Mouse (Mus musculus): ENCODE results near the gene Spin2d. TPM values are rescaled to one million over a fixed set of nuclear protein-coding genes. Genes with fewer than 3 reads are reported as not detected.
"Not testable (repeated sequence)": the region's sequence is repeated elsewhere in the genome, so short reads cannot be mapped to it uniquely, and the experiment has no call there.

Spin2d gene
- total RNA-seq (2021) = not detected

DNA sequence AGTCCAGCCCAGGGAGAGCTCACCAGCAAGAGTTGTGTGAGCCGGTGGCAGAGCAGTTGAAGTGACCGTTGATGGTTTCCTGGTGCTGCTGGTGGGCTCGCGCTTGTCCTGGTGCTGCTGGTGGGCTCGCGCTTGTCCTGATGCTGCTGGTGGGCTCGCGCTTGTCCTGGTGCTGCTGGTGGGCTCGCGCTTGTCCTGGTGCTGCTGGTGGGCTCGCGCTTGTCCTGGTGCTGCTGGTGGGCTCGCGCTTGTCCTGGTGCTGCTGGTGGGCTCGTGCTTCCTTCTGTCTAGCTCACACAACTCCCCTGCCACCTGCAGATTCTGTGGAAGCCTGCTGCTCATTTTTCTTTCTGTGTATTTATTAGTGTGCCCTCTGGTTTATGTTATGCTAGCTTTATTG lies at the start of gene Spin2d:
Gene Spin2d, minus strand, starts transcription at position 101 of the 400 bp plus-strand sequence.
- intact Hi-C loops (cut with DNase I); DNase-seq (ENCODE audit: low spot score in 2 of 2): not testable (repeated sequence)

DNA sequence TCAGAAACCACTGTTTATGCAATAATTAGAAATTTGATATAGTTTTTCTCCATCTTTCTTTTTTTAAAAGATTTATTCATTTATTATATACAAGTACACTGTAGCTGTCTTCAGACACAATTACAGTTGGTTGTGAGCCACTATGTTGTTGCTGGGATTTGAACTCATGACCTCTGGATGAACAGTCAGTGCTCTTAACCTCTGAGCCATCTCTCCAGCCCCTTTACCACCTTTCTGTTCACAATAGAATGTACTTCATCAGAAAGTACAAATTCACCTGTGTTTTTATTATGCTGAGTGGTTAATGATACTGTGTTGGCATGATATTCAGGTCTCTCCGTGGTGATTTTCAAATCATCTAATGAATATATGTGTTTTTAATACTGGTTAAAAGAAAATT lies 48.6 kb upstream of the Spin2d start:
- no peak for DNase-seq (ENCODE audit: low spot score in 2 of 2)
- intact Hi-C loops (cut with DNase I) = loop anchor here (5.0 to 10.0 kb wide), 3 partner anchors 117 to 267 kb away; partner anchors contain the start of genes Pnma3 and Zfp275

DNA sequence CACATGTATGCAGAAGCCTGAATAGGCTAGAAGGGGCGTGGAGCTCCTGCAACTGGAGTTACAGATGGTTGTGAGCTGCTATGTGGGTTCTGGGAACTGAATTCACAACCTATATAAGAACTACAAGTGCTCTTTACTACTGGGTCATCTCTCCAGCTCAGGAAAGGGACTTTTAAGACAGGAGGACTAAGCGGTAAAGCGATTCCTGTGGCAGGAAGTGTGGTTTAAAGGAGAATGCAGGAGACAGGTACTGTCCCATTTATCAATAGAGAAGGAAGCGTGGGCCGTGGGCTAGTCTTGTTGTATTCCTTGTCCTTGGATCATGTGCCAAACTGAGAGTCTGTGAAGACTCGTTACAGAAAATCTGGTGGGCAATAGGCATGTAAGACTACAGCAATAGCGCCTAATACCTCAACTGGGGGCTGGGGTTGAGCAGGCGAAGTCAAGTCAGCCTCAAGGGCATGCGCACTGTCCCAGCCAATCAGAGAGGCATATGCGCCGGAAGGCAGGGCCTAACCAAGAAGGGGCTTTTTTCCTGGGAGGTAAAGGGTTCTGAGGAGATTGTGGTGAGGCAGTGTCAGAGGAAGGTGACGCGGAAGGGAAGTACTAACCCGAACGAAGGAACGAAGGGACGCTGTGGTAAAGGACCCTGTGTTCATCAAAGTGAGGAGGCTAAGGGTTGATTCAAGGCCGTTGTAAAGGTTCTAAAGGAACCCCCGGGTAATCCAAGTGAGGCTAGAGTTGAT lies 37.2 kb upstream of the Spin2d start, which contains the start of gene Xlr4b:
Gene Xlr4b, plus strand, starts transcription at position 515 of the 746 bp plus-strand sequence.
- intact Hi-C loops (cut with DNase I); DNase-seq (ENCODE audit: low spot score in 2 of 2): not testable (repeated sequence)

DNA sequence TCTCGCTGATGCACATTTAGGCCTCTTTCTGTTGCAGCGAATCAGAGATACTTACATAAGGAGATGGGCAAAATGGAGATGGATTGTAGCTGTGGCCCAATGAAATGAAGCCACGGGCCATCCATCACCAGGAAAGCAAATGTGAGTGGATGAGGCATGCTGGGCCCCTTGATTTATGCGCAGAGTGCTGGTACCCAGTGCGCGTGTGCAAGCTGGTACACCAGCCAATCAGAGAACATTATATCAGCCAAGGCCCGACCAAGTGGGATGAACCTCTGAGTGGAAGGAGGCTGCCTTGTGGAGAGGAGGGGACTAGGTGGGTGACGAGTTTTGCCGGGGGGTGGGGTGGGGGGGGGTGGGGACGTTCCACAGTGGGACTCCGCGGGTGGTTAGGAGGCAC lies 15.1 kb upstream of the Spin2d start, which contains the start of gene Xlr3b:
Gene Xlr3b, plus strand, starts transcription at position 274 of the 400 bp plus-strand sequence.
- DNase-seq (ENCODE audit: low spot score in 2 of 2) = peak in 1 of 2 experiments; percentile 66
- intact Hi-C loops (cut with DNase I) = not testable (repeated sequence)

DNA sequence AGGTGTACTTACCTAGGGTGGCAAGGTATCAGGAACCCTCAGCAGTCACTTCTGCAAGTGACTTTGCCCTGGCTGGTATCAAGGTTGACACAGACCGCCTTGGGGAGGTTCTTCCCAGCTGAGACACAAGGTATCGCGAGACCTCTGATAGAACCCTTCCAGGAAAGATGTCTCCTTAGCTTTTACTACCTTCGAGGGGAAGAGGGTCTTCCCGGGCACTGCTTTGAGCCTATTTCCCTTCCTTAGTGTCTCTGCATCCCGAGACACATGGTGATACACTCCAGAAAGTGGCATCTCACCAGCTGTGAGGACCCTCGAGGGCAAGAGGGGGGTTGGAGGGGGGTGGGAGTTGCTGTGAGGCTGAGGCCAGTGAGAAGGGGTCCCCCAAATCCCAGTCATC lies 27.4 kb downstream of the Spin2d start, which contains the start of gene DXBay18:
Gene DXBay18, minus strand, starts transcription at position 101 of the 400 bp plus-strand sequence.
- DNase-seq (ENCODE audit: low spot score in 2 of 2); intact Hi-C loops (cut with DNase I): not testable (repeated sequence)

DNA sequence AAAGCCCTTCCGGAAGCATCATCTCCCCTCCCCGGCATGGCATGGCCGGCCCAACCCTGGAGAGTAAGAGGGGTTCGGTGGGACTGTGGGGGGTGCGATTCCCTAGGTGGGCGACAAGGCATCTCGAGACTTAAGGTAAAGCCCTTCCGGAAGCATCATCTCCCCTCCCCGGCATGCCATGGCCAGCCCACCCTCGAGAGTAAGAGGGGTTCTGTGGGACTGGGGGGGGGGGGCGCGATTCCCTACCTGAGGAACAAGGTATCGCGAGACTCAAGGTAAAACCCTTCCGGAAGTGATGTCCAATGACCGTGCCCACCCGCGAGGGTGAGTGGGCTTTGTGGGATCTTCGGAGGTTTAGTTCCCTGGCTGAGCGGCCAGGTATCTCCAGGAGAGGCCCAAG lies 28.3 kb downstream of the Spin2d start, which contains the start of gene Xlr5b:
Gene Xlr5b, plus strand, starts transcription at position 301 of the 400 bp plus-strand sequence.
- intact Hi-C loops (cut with DNase I); DNase-seq (ENCODE audit: low spot score in 2 of 2): not testable (repeated sequence)

DNA sequence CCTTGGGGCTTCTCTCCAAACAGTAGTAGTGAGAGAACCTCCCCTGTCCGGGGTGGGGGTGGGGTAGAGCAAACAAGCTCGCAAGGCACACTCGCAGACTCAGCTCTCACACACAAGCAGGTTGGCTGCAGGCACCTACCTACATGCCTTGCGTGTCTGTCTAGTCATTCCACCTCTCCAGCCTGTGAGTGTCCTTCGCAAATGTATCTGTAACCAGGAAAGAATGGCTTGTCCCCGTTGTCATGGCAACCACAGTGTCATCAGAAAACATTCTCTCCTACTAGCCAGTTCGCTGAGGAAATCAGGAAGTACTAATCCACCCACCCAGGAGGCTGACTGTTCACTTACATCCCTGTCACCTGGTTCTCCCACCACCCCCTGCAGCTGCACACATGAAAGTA lies 33.6 kb downstream of the Spin2d start:
- intact Hi-C loops (cut with DNase I); DNase-seq (ENCODE audit: low spot score in 2 of 2): not testable (repeated sequence)

Other genes with a start within 250 kb of the Spin2d start
- gene Zfp185, start 189.7 kb downstream of the Spin2d start, total RNA-seq (2021) = under 1 TPM; 0.34 to 0.55 TPM
- gene Pnma5, start 139.9 kb downstream of the Spin2d start, total RNA-seq (2021) = under 1 TPM; 0.21 to 0.48 TPM
- 10 to 100 TPM; 12.2 to 14.8 TPM for gene Pnma3, start 112.2 kb downstream of the Spin2d start, total RNA-seq (2021)
- gene Xlr4a, start 94.5 kb downstream of the Spin2d start, total RNA-seq (2021) = 1 to 10 TPM in 1 of 2 experiments, under 1 TPM in 1; 0.96 to 1.6 TPM
- 1 to 10 TPM; 2.0 to 3.0 TPM for gene Xlr3a, start 79.9 kb downstream of the Spin2d start, total RNA-seq (2021)
- 1 to 10 TPM; 1.0 to 2.5 TPM for gene Gm14685, start 59.9 kb downstream of the Spin2d start, total RNA-seq (2021)
- not detected for gene Xlr5b, start 28.2 kb downstream of the Spin2d start, total RNA-seq (2021)
- gene DXBay18, start 27.5 kb downstream of the Spin2d start, total RNA-seq (2021) = under 1 TPM in 1 of 2 experiments, not detected in 1; 0.62 TPM
- gene Xlr3b, start 15.2 kb upstream of the Spin2d start, total RNA-seq (2021) = 1 to 10 TPM; 5.1 to 8.5 TPM
- gene Xlr4b, start 37.3 kb upstream of the Spin2d start, total RNA-seq (2021) = under 1 TPM; 0.53 to 0.55 TPM
- 10 to 100 TPM; 15.0 to 21.2 TPM for gene F8a, start 51.3 kb upstream of the Spin2d start, total RNA-seq (2021)
- not detected for gene Xlr4c, start 66.1 kb upstream of the Spin2d start, total RNA-seq (2021)
- gene Xlr3c, start 88.4 kb upstream of the Spin2d start, total RNA-seq (2021) = not detected
- gene Xlr5a, start 116.0 kb upstream of the Spin2d start, total RNA-seq (2021) = not detected
- not detected for gene Xlr5c, start 116.0 kb upstream of the Spin2d start, total RNA-seq (2021)
- gene Gm45015, start 159.9 kb upstream of the Spin2d start, total RNA-seq (2021) = not detected
- 10 to 100 TPM; 16.6 to 19.0 TPM for gene Zfp275, start 165.6 kb upstream of the Spin2d start, total RNA-seq (2021)
- under 1 TPM in 1 of 2 experiments, not detected in 1; 0.23 TPM for gene Gm18336, start 221.7 kb upstream of the Spin2d start, total RNA-seq (2021)
- 1 to 10 TPM; 1.4 to 2.3 TPM for gene Zfp92, start 234.1 kb upstream of the Spin2d start, total RNA-seq (2021)

All from left cerebral cortex, postnatal 25 days (tissue).